Mouse (Mus musculus) CH12.LX (cell line): ENCODE measurements around the gene Gm28053. TPM values are rescaled to one million over a fixed set of nuclear protein-coding genes. Genes with fewer than 3 reads are reported as not detected.

Experiments
- DNase-seq: peaks from one replicate; pipeline ENCODE4 v3.0.0-alpha.2; 2013; ENCODE audit errors: extremely low read depth
- H3K27ac ChIP-seq: 2 replicates; pipeline ENCODE4 v1.5.1; 2012; ENCODE audit warnings: low read depth, mild to moderate bottlenecking, control low read depth, moderate library complexity; ENCODE audit not compliant: insufficient read depth
- H3K27me3 ChIP-seq: replicated peaks from 2 replicates; pipeline ENCODE3; 2012; ENCODE audit warnings: inconsistent platforms
- H3K36me3 ChIP-seq, 2 experiments: replicated peaks in 1 of 2; 2 replicates each; pipeline versions ENCODE3 to v1.6.1; 2012; ENCODE audit warnings: inconsistent platforms in 1 of 2, low read length in 1 of 2, mild to moderate bottlenecking in 1 of 2, mixed read lengths in 1 of 2, moderate library complexity in 1 of 2; ENCODE audit not compliant: control insufficient read depth in 1 of 2, insufficient read depth in 1 of 2
- H3K4me1 ChIP-seq, 2 experiments: 2 replicates each; pipeline ENCODE4 v1.6.1; 2012; ENCODE audit warnings: inconsistent platforms in 1 of 2, moderate library complexity in 1 of 2; ENCODE audit not compliant: insufficient read depth in 2 of 2, control insufficient read depth in 1 of 2
- H3K4me2 ChIP-seq: 2 replicates; pipeline ENCODE4 v1.6.1; 2012; ENCODE audit warnings: low read depth, mild to moderate bottlenecking, control low read depth; ENCODE audit not compliant: poor library complexity, insufficient read depth, severe bottlenecking
- H3K4me3 ChIP-seq, 3 experiments: fragments of 150-350 bp in 1 of 3; sonication (generic) in 1 of 3; replicated peaks in 1 of 3; 2 replicates each; pipeline versions ENCODE3 to v1.5.1; 2011 to 2012; ENCODE audit warnings: low read depth in 2 of 3, low read length in 2 of 3, mild to moderate bottlenecking in 2 of 3, moderate library complexity in 2 of 3, control low read depth in 1 of 3, improper control_type of control experiment in 1 of 3, inconsistent platforms in 1 of 3, mixed read lengths in 1 of 3; ENCODE audit not compliant: poor library complexity in 1 of 3
- H3K79me2 ChIP-seq: replicated peaks from 2 replicates; pipeline ENCODE4 v1.6.1; 2012; ENCODE audit warnings: mild to moderate bottlenecking, moderate library complexity; ENCODE audit not compliant: control insufficient read depth, poor library complexity, insufficient read depth, severe bottlenecking; ENCODE audit errors: extremely low read depth
- H3K9ac ChIP-seq: 2 replicates; pipeline ENCODE4 v1.6.1; 2012; ENCODE audit warnings: low read depth, mild to moderate bottlenecking, control low read depth, moderate library complexity; ENCODE audit not compliant: insufficient read depth
- H3K9me3 ChIP-seq: replicated peaks from 2 replicates; pipeline ENCODE3; 2012; ENCODE audit warnings: low read length, inconsistent platforms, mixed read lengths
- BHLHE40 ChIP-seq: IDR thresholded peaks from 2 replicates; pipeline ENCODE4 v1.6.1; 2011; ENCODE audit warnings: mild to moderate bottlenecking, low read depth, low read length, improper control_type of control experiment
- CHD1 ChIP-seq: IDR thresholded peaks from 2 replicates; pipeline ENCODE4 v1.6.1; 2012; ENCODE audit warnings: low read depth, low read length, improper control_type of control experiment, inconsistent platforms
- CHD2 ChIP-seq: IDR thresholded peaks from 2 replicates; pipeline ENCODE4 v1.6.1; 2011; ENCODE audit warnings: low read length, improper control_type of control experiment
- CTCF ChIP-seq, 2 experiments: IDR thresholded peaks in 1 of 2; conservative IDR thresholded peaks in 1 of 2; 2 replicates each; pipeline ENCODE4 v1.5.1; 2011 to 2012; ENCODE audit warnings: low read depth in 2 of 2, low read length in 2 of 2, improper control_type of control experiment in 1 of 2, inconsistent platforms in 1 of 2, mild to moderate bottlenecking in 1 of 2, moderate library complexity in 1 of 2
- E2F4 ChIP-seq: IDR thresholded peaks from 2 replicates; pipeline ENCODE4 v1.6.1; 2011; ENCODE audit warnings: low read depth, low read length, improper control_type of control experiment; ENCODE audit not compliant: insufficient replicate concordance
- ELF1 ChIP-seq: IDR thresholded peaks from 2 replicates; pipeline ENCODE4 v1.6.1; 2014; ENCODE audit warnings: low read depth, mild to moderate bottlenecking, inconsistent platforms, low read length, improper control_type of control experiment
- EP300 ChIP-seq: IDR thresholded peaks from 2 replicates; pipeline ENCODE4 v1.6.1; 2011; ENCODE audit warnings: low read length, improper control_type of control experiment
- ETS1 ChIP-seq: conservative IDR thresholded peaks from 2 replicates; pipeline ENCODE4 v1.6.1; 2012; ENCODE audit warnings: low read depth, mild to moderate bottlenecking, inconsistent platforms, low read length, improper control_type of control experiment, moderate library complexity
- GABPA ChIP-seq: IDR thresholded peaks from 2 replicates; pipeline ENCODE4 v1.6.1; 2012; ENCODE audit warnings: low read depth, low read length, improper control_type of control experiment, inconsistent platforms; ENCODE audit not compliant: insufficient replicate concordance
- HCFC1 ChIP-seq: IDR thresholded peaks from 2 replicates; pipeline ENCODE4 v1.6.1; 2012; ENCODE audit warnings: low read depth, mild to moderate bottlenecking, inconsistent platforms, low read length, improper control_type of control experiment
- IRF4 ChIP-seq: IDR thresholded peaks from 2 replicates; pipeline ENCODE4 v1.6.1; 2014; ENCODE audit warnings: low read depth, mild to moderate bottlenecking, inconsistent platforms, low read length, improper control_type of control experiment
- JUN ChIP-seq: IDR thresholded peaks from 2 replicates; pipeline ENCODE4 v1.6.1; 2011; ENCODE audit warnings: low read depth, mild to moderate bottlenecking, low read length, improper control_type of control experiment, moderate library complexity; ENCODE audit not compliant: insufficient read depth
- JUND ChIP-seq: conservative IDR thresholded peaks from 2 replicates; pipeline ENCODE4 v1.6.1; 2011; ENCODE audit warnings: low read depth, low read length, improper control_type of control experiment
- KAT2A ChIP-seq: IDR thresholded peaks from 2 replicates; pipeline ENCODE4 v1.6.1; 2012; ENCODE audit warnings: low read length, improper control_type of control experiment, inconsistent platforms; ENCODE audit not compliant: insufficient replicate concordance
- MAFK ChIP-seq: IDR thresholded peaks from 2 replicates; pipeline ENCODE4 v1.6.1; 2011; ENCODE audit warnings: low read length, improper control_type of control experiment; ENCODE audit not compliant: insufficient replicate concordance
- MAX ChIP-seq: IDR thresholded peaks from 2 replicates; pipeline ENCODE4 v1.6.1; 2011; ENCODE audit warnings: low read length, improper control_type of control experiment
- MAZ ChIP-seq: IDR thresholded peaks from 2 replicates; pipeline ENCODE4 v1.6.1; 2012; ENCODE audit warnings: low read depth, mild to moderate bottlenecking, inconsistent platforms, low read length, improper control_type of control experiment, moderate library complexity
- MEF2A ChIP-seq: IDR thresholded peaks from 2 replicates; pipeline ENCODE4 v1.6.1; 2014; ENCODE audit warnings: low read depth, mild to moderate bottlenecking, inconsistent platforms, low read length, improper control_type of control experiment, borderline replicate concordance
- MXI1 ChIP-seq: IDR thresholded peaks from 2 replicates; pipeline ENCODE4 v1.6.1; 2011; ENCODE audit warnings: mild to moderate bottlenecking, low read depth, low read length, improper control_type of control experiment
- MYC ChIP-seq: IDR thresholded peaks from 2 replicates; pipeline ENCODE4 v1.6.1; 2011; ENCODE audit warnings: low read depth, mild to moderate bottlenecking, improper control_type of control experiment, low read length
- NELFE ChIP-seq: IDR thresholded peaks from 2 replicates; pipeline ENCODE4 v1.6.1; 2011; ENCODE audit warnings: low read depth, low read length, improper control_type of control experiment
- NRF1 ChIP-seq: IDR thresholded peaks from 2 replicates; pipeline ENCODE4 v1.6.1; 2014; ENCODE audit warnings: low read depth, mild to moderate bottlenecking, inconsistent platforms, low read length, improper control_type of control experiment, moderate library complexity
- PAX5 ChIP-seq: IDR thresholded peaks from 2 replicates; pipeline ENCODE4 v1.6.1; 2012; ENCODE audit warnings: low read length, inconsistent platforms, mixed read lengths
- POLR2A ChIP-seq: IDR thresholded peaks from 2 replicates; pipeline ENCODE4 v1.6.1; 2011; ENCODE audit warnings: low read depth, mild to moderate bottlenecking, improper control_type of control experiment, low read length
- POLR2AphosphoS2 ChIP-seq: IDR thresholded peaks from 2 replicates; pipeline ENCODE4 v1.6.1; 2011; ENCODE audit warnings: low read depth, low read length, improper control_type of control experiment
- RAD21 ChIP-seq: IDR thresholded peaks from 2 replicates; pipeline ENCODE4 v1.6.1; 2011; ENCODE audit warnings: low read depth, mild to moderate bottlenecking, low read length, improper control_type of control experiment, moderate library complexity
- RCOR1 ChIP-seq: conservative IDR thresholded peaks from 2 replicates; pipeline ENCODE4 v1.6.1; 2012; ENCODE audit warnings: low read depth, mild to moderate bottlenecking, inconsistent platforms, low read length, improper control_type of control experiment
- SIN3A ChIP-seq: IDR thresholded peaks from 2 replicates; pipeline ENCODE4 v1.6.1; 2012; ENCODE audit warnings: low read length, improper control_type of control experiment, inconsistent platforms
- SMC3 ChIP-seq: IDR thresholded peaks from 2 replicates; pipeline ENCODE4 v1.6.1; 2011; ENCODE audit warnings: low read depth, low read length, improper control_type of control experiment
- TBP ChIP-seq: conservative IDR thresholded peaks from 2 replicates; pipeline ENCODE4 v1.6.1; 2011; ENCODE audit warnings: low read depth, low read length, improper control_type of control experiment
- TCF12 ChIP-seq: IDR thresholded peaks from 2 replicates; pipeline ENCODE4 v1.6.1; 2014; ENCODE audit warnings: low read depth, mild to moderate bottlenecking, inconsistent platforms, low read length, improper control_type of control experiment
- UBTF ChIP-seq: IDR thresholded peaks from 2 replicates; pipeline ENCODE4 v1.6.1; 2012; ENCODE audit warnings: low read depth, mild to moderate bottlenecking, inconsistent platforms, low read length, improper control_type of control experiment, moderate library complexity
- USF1 ChIP-seq: IDR thresholded peaks from 2 replicates; pipeline ENCODE4 v1.6.1; 2014; ENCODE audit warnings: low read depth, mild to moderate bottlenecking, inconsistent platforms, low read length, improper control_type of control experiment
- USF2 ChIP-seq: conservative IDR thresholded peaks from 2 replicates; pipeline ENCODE4 v1.6.1; 2011; ENCODE audit warnings: low read depth, low read length, improper control_type of control experiment
- ZC3H11A ChIP-seq: IDR thresholded peaks from 2 replicates; pipeline ENCODE4 v1.6.1; 2012; ENCODE audit warnings: low read depth, mild to moderate bottlenecking, inconsistent platforms, low read length, improper control_type of control experiment
- ZKSCAN1 ChIP-seq: IDR thresholded peaks from 2 replicates; pipeline ENCODE4 v1.6.1; 2012; ENCODE audit warnings: low read depth, inconsistent platforms, low read length, improper control_type of control experiment, borderline replicate concordance
- ZMIZ1 ChIP-seq: IDR thresholded peaks from 2 replicates; pipeline ENCODE4 v1.6.1; 2012; ENCODE audit warnings: low read depth, mild to moderate bottlenecking, inconsistent platforms, low read length, improper control_type of control experiment
- ZNF384 ChIP-seq: IDR thresholded peaks from 2 replicates; pipeline ENCODE4 v1.6.1; 2012; ENCODE audit warnings: low read depth, low read length, improper control_type of control experiment, inconsistent platforms
- dilution Hi-C: fragments of 300-500 bp; cut with MboI; formaldehyde crosslinking; loops from 2 replicates; pipeline ENCODE4 v1.14.3; 2020; ENCODE audit warnings: low sequenced_read_pairs; ENCODE audit not compliant: extremely low pct_unique_long_range_greater_than_20kb, extremely low pct_ligation_motif_present
- in situ Hi-C: fragments of 300-500 bp; cut with MboI; formaldehyde crosslinking; loops from 3 replicates; pipeline ENCODE4 v1.14.3; 2019; ENCODE audit warnings: low sequenced_read_pairs, low pct_ligation_motif_present, low pct_unique_long_range_greater_than_20kb, mixed read lengths
- polyA plus RNA-seq: library from polyadenylated mRNA; unstranded; fragments of >175 nt; gene quantifications from 2 replicates; pipeline ENCODE4 v1.2.1, GENCODE M21; 2012; ENCODE audit warnings: low read depth; ENCODE audit not compliant: insufficient read length
- total RNA-seq, 2 experiments: library from RNA; depleted of rRNA; stranded (reverse); fragments of 300-350 nt in 1 of 2; fragments of >200 nt in 1 of 2; gene quantifications; 2 replicates each; pipeline ENCODE4 v1.2.3; 2012 to 2014

Gene Gm28053
- total and polyA plus RNA-seq, 3 experiments, result 8.0 to 22.7 (median 10.0) TPM

DNA sequence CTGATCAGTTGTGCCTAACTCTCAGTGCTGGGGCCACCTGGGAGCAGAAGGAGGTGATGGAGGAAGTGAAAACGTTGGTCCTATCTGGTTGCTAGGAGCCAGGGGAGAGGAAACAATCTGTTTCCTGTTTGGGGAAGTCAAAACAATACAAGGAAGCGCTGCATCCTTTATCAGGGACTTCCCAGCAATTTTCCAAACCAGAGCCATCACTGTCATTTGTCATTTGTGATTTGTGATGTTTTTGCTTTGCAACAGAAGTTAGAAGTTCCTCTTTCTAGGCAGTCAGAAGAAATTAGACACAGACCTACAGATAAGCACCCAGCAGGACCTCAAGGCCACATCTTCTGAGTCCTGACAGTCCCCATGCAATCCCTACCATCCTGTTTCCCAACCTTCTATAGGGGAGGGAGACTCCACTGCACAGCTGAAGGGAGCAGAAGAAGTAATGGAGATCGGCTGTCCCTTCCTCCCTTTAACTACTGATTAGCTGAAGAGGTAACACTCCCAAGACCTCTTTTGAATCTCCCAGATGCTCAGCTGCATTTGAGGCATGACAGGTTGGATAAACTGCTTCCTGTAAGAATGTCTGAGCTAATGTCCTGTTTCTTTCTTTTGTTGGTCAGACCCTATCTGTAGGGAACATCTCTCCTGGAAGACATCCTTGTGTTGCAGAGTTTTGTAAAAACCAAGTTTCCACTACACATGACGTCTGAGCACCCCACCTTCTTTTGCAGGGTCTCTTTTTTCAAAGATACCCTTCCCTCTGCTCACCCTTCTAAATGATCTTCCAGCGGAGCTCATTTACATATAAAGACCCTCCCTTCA is 17.9 kb upstream of the Gm28053 start:
- Histone ChIP-seq H3K36me3 (peaks cover 33 to 60% of the 10 kb centered on the region in 2 experiments), H3K79me2 (peaks cover 25% of the 10 kb centered on the region)
- dilution Hi-C loops, result no loop called here

DNA sequence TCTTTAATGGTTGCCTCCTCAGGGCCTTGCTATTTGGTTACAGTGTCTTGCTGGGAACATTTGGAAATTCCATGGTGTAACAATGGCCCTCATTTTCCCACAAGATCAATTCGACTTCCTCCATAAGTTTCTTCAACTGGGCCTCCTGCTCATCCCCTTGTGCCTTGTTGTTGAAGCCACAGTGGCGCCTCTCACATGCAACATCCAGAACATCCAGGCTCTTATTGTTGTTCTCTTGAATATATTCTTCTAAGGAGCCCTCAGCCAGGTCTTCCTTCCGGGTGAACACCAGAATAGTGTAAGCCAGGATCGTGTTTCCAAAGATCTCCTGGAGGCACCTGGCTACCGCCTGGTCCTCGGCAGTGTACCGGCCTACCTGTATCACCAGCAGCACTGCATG is 16.3 kb upstream of the Gm28053 start:
- H3K9me3 ChIP-seq, result peaks cover 3% of the 10 kb centered on the region
- H3K27ac ChIP-seq, result peak overlapping the region; percentile 98
- H3K79me2 ChIP-seq, result peaks cover 39% of the 10 kb centered on the region
- DNase-seq, result no peak
- H3K9ac ChIP-seq, result no peak overlapping the region; the same call in 1 of the 2 replicates
- no peak overlapping the region for H3K4me2 ChIP-seq
- dilution Hi-C loops (no loop called here), in situ Hi-C loops (loop anchor here (5.0 kb wide), 1 partner anchor 35 kb away; the partner anchor contains the start of gene Gimap1)
- no peak overlapping the region for H3K4me3 ChIP-seq
- H3K36me3 ChIP-seq, result peaks cover 36 to 60% of the 10 kb centered on the region in 2 experiments
- peaks cover 43 to 91% of the 10 kb centered on the region in 2 experiments for H3K4me1 ChIP-seq
- no peaks in the 10 kb centered on the region for H3K27me3 ChIP-seq
- TF ChIP-seq KAT2A, result no peak
- TF ChIP-seq CHD2, result no peak
- TF ChIP-seq MYC, result no peak
- no peak for TF ChIP-seq CTCF (conservative IDR thresholded peaks at IDR 0.05 in 1 of 2, IDR thresholded peaks at IDR 0.05 in 1 of 2; ENCODE audit: low read depth in 2 of 2, low read length in 2 of 2)
- no peak for TF ChIP-seq SIN3A
- TF ChIP-seq MXI1, result no peak
- TF ChIP-seq POLR2A, result no peak
- TF ChIP-seq CHD1, result no peak
- no peak for TF ChIP-seq BHLHE40
- TF ChIP-seq RAD21, result no peak
- TF ChIP-seq IRF4, result no peak
- no peak for TF ChIP-seq ZNF384
- TF ChIP-seq JUN, result no peak
- TF ChIP-seq USF2, result no peak
- TF ChIP-seq UBTF, result no peak
- TF ChIP-seq GABPA, result no peak

More for the DNA sequence above, 17.9 kb upstream of the Gm28053 start:
- no peaks in the 10 kb centered on the region for H3K27me3 ChIP-seq
- H3K9me3 ChIP-seq, result peaks cover 15% of the 10 kb centered on the region
- peaks cover 43 to 83% of the 10 kb centered on the region in 2 experiments for H3K4me1 ChIP-seq
- peak overlapping the region; percentile 98 for H3K27ac ChIP-seq
- peak; percentile 95 for DNase-seq
- H3K4me3 ChIP-seq, result peak overlapping the region in 1 of 3 experiments; percentile 3
- TF ChIP-seq MXI1, result peak; percentile 96
- no peak for TF ChIP-seq SMC3
- peak; percentile 61; the same call in 1 of the 2 replicates for TF ChIP-seq KAT2A
- TF ChIP-seq RAD21, result no peak; the same call in none of the 2 replicates
- no peak for TF ChIP-seq ZKSCAN1
- TF ChIP-seq UBTF, result no peak
- TF ChIP-seq IRF4, result peak; percentile 99
- TF ChIP-seq CHD1, result peak; percentile 40; the same call in 1 of the 2 replicates
- TF ChIP-seq NRF1, result no peak
- TF ChIP-seq PAX5, result no peak
- peak; percentile 91 for TF ChIP-seq CHD2
- TF ChIP-seq ZMIZ1, result peak; percentile 46; the same call in 1 of the 2 replicates
- 0 out of 2 replicates have a peak, but pooled peaks have one; percentile 60 for TF ChIP-seq MAFK
- no peak for TF ChIP-seq USF1
- no peak for TF ChIP-seq E2F4
- TF ChIP-seq ZNF384, result peak; percentile 30; the same call in 1 of the 2 replicates
- TF ChIP-seq EP300, result peak; percentile 100
- 0 out of 2 replicates have a peak, but pooled peaks have one; percentile 32 for TF ChIP-seq NELFE
- TF ChIP-seq MAZ, result peak; percentile 70; the same call in 1 of the 2 replicates
- TF ChIP-seq MEF2A, result peak; percentile 93
- peak; percentile 95 for TF ChIP-seq ETS1
- TF ChIP-seq POLR2AphosphoS2, result peak; percentile 87
- TF ChIP-seq JUN, result peak; percentile 79
- peak; percentile 100 for TF ChIP-seq TCF12
- TF ChIP-seq MYC, result peak; percentile 84; the same call in 1 of the 2 replicates
- TF ChIP-seq ZC3H11A, result no peak; the same call in 1 of the 2 replicates
- TF ChIP-seq CTCF (conservative IDR thresholded peaks at IDR 0.05 in 1 of 2, IDR thresholded peaks at IDR 0.05 in 1 of 2; ENCODE audit: low read depth in 2 of 2, low read length in 2 of 2), result no peak
- TF ChIP-seq MAX, result 0 out of 2 replicates have a peak, but pooled peaks have one; percentile 16
- TF ChIP-seq RCOR1, result peak; percentile 75
- peak; percentile 59 for TF ChIP-seq POLR2A
- TF ChIP-seq ELF1, result peak; percentile 86
- peak; percentile 58 for TF ChIP-seq TBP
- TF ChIP-seq GABPA, result no peak
- peak; percentile 96 for TF ChIP-seq SIN3A
- peak; percentile 86 for TF ChIP-seq BHLHE40
- TF ChIP-seq HCFC1, result no peak
- TF ChIP-seq USF2, result no peak
- TF ChIP-seq JUND, result peak; percentile 85
- peak overlapping the region; percentile 43 for H3K9ac ChIP-seq
- H3K4me2 ChIP-seq, result peak overlapping the region; percentile 18
- in situ Hi-C loops, result loop anchor here (5.0 kb wide), 1 partner anchor 37 kb away; the partner anchor contains the start of gene Gimap1
